Mouse (Mus musculus) midbrain, postnatal 0 days (tissue): ENCODE data around the gene Rps6ka2. TPM values are rescaled to one million over a fixed set of nuclear protein-coding genes. Genes with fewer than 3 reads are reported as not detected.

Experiments used
- ATAC-seq: fragments of 200-750 bp; cut with Nextera tagmentation; 2 replicates; pipeline ENCODE4 v1.8.0; 2017; ENCODE audit warnings: moderate number of reproducible peaks, mild to moderate bottlenecking, moderate TSS enrichment, moderate library complexity; ENCODE audit not compliant: low FRiP score
- DNase-seq: peaks from one replicate; pipeline ENCODE4 v3.0.0-alpha.2; 2015; ENCODE audit warnings: low spot score
- H3K27ac ChIP-seq: fragments of 300-500 bp; sonication (generic); 2 replicates; pipeline ENCODE4 v1.5.1; 2014; ENCODE audit warnings: low read depth, mild to moderate bottlenecking, low read length, mixed read lengths
- H3K27me3 ChIP-seq: fragments of 300-500 bp; sonication (generic); 2 replicates; pipeline ENCODE4 v1.6.1; 2014; ENCODE audit warnings: low read length, control low read depth, mixed read lengths; ENCODE audit not compliant: insufficient read depth
- H3K36me3 ChIP-seq: fragments of 300-500 bp; sonication (generic); 2 replicates; pipeline ENCODE4 v1.6.1; 2014; ENCODE audit warnings: low read length, control low read depth, mixed read lengths; ENCODE audit not compliant: insufficient read depth
- H3K4me1 ChIP-seq: fragments of 300-500 bp; sonication (generic); 2 replicates; pipeline ENCODE4 v1.6.1; 2014; ENCODE audit warnings: mild to moderate bottlenecking, control low read depth, antibody characterized with exemption, low read length, mixed read lengths; ENCODE audit not compliant: insufficient read depth
- H3K4me2 ChIP-seq: fragments of 300-500 bp; sonication (generic); 2 replicates; pipeline ENCODE4 v1.6.1; 2014; ENCODE audit warnings: low read depth, mild to moderate bottlenecking, low read length, mixed read lengths; ENCODE audit not compliant: poor library complexity, severe bottlenecking
- H3K4me3 ChIP-seq: fragments of 300-500 bp; sonication (generic); 2 replicates; pipeline ENCODE4 v1.5.1; 2014; ENCODE audit warnings: low read depth, mild to moderate bottlenecking, low read length, moderate library complexity
- H3K9ac ChIP-seq: fragments of 300-500 bp; sonication (generic); replicated peaks from 2 replicates; pipeline ENCODE4 v1.6.1; 2014; ENCODE audit warnings: mild to moderate bottlenecking, low read length, moderate library complexity, mixed read lengths; ENCODE audit not compliant: poor library complexity, severe bottlenecking
- H3K9me3 ChIP-seq: fragments of 300-500 bp; sonication (generic); 2 replicates; pipeline ENCODE4 v1.6.1; 2016; ENCODE audit warnings: low read length, control low read depth
- CTCF ChIP-seq: IDR thresholded peaks from 2 replicates; pipeline ENCODE4 v1.5.1; 2016; ENCODE audit warnings: antibody characterized with exemption, mild to moderate bottlenecking
- WGBS: fragments of 180-500 bp; shearing (Covaris S2); extraction: QIAGEN DNeasy Blood & Tissue Kit; methylation state at CpG from one replicate; pipeline ENCODE4 v1.1.7; 2014; 5-methylcytosine and 5-hydroxymethylcytosine counted together
- polyA plus RNA-seq: library from polyadenylated mRNA; unstranded; fragments of >200 nt; fragmentation: Nextera tagmentation; extraction: Ambion mirVana; gene quantifications from 2 replicates; pipeline ENCODE4 v1.2.1, GENCODE M21; 2015
- total RNA-seq: library from RNA; depleted of rRNA; stranded (reverse); fragments of >200 nt; gene quantifications from 2 replicates; pipeline ENCODE4 v1.2.3, GENCODE M21; 2014

The Rps6ka2 gene
- total and polyA plus RNA-seq, 2 experiments from 2014 or later, result 16.8 to 34.2 TPM

DNA sequence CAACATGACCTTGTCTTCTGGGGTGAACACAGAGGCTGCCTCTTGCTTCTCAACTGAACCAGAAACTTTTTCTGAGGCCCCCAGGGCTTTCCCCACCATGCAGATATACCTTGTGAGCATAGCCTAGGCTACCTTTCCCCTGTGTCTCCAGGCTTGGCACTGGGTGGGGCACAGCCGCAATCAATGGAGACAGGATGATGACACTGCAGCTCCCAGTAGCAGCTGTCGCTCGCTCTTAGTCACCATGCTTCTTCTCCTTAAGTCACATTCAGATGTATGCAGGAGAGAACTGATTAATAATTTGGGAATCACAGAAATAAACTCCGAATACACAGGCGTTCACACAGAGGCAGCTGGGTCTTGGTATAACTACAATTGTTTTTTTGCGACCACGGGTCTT is 4.4 kb upstream of the Rps6ka2 start:
- DNase-seq (no peak), ATAC-seq (no peak)
- peaks cover 10% of the 10 kb centered on the region; the same call in 1 of the 2 replicates for H3K4me1 ChIP-seq
- no peak overlapping the region for H3K27ac ChIP-seq
- no peak for TF ChIP-seq CTCF
- H3K27me3 ChIP-seq, result no peaks in the 10 kb centered on the region
- H3K4me2 ChIP-seq, result no peak overlapping the region
- H3K4me3 ChIP-seq, result no peak overlapping the region
- no peaks in the 10 kb centered on the region for H3K9me3 ChIP-seq
- 96% methylated on average over 7 of the region's 7 CpGs for WGBS
- no peak overlapping the region for H3K9ac ChIP-seq
- no peaks in the 10 kb centered on the region for H3K36me3 ChIP-seq

DNA sequence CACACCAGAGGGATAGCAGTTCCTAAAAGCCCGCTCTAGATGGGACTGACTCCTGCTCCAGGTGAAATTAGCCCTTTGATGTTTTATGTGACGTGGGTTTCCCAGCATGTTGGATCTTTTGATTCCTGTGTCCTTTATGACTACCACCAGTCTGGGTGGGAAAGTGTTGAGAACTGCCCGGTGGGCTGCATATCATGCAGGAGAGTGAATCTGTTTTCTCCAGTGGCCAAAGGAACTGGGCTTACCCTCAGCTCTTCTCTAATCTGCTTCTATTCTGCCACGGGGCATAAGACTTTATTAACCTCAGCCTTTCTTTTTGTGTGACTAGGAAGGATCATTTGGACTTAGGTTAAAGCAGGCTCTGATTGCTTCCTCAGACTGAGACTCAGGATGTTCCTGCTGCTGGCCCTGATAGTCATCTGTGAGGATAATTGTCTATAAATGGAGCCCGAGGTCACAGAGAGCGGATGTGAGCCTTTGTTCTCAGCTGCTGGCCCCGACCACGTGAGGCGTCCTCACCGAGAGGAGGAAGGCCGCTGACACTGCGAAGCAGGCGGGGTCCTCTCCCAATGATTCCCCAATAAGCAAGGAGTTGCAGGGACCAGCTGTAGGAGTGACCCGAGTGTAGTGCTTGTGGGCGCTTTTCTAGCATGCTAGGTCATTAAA is 821 bp upstream of the Rps6ka2 start:
- Histone ChIP-seq H3K27ac (peak overlapping the region; percentile 71), H3K9ac (peak overlapping the region; percentile 24; the same call in 1 of the 2 replicates), H3K27me3 (no peaks in the 10 kb centered on the region), H3K4me3 (peak overlapping the region; percentile 58), H3K4me2 (peak overlapping the region; percentile 70), H3K9me3 (no peaks in the 10 kb centered on the region), H3K36me3 (no peaks in the 10 kb centered on the region), H3K4me1 (peaks cover 15% of the 10 kb centered on the region)
- TF ChIP-seq CTCF, result no peak
- DNase-seq (peak; percentile 69), ATAC-seq (peak; percentile 67)
- 7% methylated on average over 15 of the region's 15 CpGs for WGBS

DNA sequence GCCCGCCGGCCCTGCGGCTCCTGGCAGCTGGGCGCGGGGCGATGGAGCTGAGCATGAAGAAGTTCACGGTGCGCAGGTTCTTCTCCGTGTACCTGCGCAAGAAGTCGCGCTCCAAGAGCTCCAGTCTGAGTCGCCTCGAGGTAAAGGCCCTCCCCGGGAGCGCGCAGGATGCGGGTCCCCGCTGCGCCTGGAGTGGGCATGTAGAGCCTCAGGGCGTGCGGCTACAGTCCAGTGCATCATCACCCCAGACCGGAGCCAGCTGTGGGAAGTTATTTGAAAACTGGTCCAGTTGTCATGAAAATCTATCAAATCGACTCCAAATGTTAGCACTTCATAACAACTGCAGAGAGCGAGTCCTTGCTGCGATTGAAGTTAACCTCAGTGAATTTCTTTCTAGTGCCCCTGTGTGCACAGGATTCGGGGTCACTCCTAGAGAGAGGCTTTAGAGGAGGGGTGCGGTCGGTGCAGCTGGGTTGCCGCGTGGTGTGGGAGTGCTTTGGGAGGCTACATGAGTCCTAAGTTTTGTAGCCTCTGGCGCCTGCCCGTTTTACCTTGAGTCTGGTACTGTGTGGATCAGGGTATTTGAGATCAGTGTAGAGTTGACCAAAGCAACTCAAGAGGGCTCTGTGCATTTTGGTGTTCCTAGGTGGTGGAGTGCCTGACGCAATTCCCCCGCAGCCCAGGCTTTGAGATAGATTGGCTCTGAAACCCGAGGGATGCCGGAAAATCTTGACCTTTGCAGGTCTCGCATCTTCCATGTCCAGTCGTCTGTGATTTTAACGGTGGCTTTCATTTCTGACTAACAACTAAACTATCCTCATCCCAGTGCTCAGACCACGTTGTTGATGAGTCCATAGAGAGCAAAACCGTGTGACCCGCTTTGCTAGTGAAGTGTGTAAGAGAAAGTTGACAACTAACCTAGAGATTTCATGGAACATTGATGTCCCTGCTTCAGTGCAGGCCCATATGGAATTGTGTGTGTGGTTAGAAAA is 685 bp downstream of the Rps6ka2 start:
- Histone ChIP-seq H3K27ac (peak overlapping the region; percentile 75), H3K4me1 (peaks cover 15% of the 10 kb centered on the region), H3K4me2 (peak overlapping the region; percentile 70), H3K36me3 (no peaks in the 10 kb centered on the region), H3K9me3 (no peaks in the 10 kb centered on the region), H3K27me3 (no peaks in the 10 kb centered on the region), H3K9ac (peak overlapping the region; percentile 63), H3K4me3 (peak overlapping the region; percentile 58)
- DNase-seq, result no peak
- whole genome bisulfite sequencing, result 2% methylated on average over 43 of the region's 43 CpGs
- TF ChIP-seq CTCF, result no peak
- peak; percentile 38 for ATAC-seq

DNA sequence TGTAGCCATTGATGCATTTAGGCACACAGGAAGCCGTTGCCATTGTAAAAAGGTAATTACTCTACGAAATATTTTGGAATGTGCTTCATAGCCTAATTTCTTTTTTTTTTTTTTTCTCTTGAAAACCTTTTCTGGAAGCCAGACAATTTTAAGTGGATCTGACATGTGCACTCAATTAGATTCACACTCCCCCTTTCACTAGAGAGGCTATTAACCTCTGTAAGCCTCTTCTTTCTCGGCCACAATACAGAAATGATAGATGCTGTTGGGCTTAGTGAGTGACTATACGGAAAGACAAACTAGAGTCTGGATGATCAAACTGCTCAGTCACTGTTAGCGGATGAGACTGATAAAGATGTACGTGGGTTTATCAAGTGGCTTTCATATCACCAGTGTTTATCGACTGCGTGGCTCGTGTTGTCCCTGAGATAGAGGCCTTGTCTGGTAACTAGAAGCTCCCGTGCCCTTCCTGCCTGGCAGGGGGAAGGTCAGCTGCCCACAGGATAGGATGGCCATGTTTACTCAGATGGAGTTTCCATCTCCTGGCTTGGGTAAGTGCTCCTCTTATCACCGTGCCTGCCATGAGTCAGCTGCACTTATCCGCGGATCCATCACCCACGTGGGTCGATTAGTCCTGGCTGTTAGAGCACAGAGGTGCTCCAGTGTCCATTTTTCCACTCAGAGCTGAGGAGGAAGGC is 3.6 kb downstream of the Rps6ka2 start:
- no peak for ATAC-seq
- Histone ChIP-seq H3K4me3 (no peak overlapping the region), H3K4me2 (no peak overlapping the region), H3K36me3 (no peaks in the 10 kb centered on the region), H3K27ac (no peak overlapping the region), H3K9me3 (no peaks in the 10 kb centered on the region), H3K27me3 (no peaks in the 10 kb centered on the region), H3K4me1 (peaks cover 18% of the 10 kb centered on the region), H3K9ac (no peak overlapping the region)
- TF ChIP-seq CTCF, result no peak
- DNase-seq, result no peak
- 73% methylated on average over 15 of the region's 15 CpGs for WGBS

DNA sequence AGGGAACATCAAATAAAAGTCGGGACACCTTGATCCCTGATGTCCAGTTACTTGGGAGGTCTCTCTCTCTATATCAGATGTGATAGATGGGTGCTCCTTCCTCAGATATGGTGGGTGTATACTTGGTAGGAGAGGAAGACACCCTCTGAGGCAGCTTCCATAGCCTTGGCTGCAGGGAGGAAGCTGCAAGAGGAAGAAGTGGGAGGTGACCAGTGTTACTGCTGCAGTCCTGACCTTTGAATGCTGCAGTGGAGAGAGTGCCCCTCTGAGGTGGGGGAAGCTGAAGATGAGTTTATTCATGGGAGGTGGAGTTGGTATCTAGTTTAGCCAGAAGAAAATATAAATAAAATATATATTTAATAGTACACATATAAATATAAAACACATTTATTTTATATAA is 5.4 kb downstream of the Rps6ka2 start:
- Histone ChIP-seq H3K4me2 (no peak overlapping the region), H3K4me1 (peaks cover 9% of the 10 kb centered on the region), H3K27me3 (no peaks in the 10 kb centered on the region), H3K4me3 (no peak overlapping the region), H3K36me3 (no peaks in the 10 kb centered on the region), H3K27ac (no peak overlapping the region), H3K9me3 (no peaks in the 10 kb centered on the region), H3K9ac (no peak overlapping the region)
- 94% methylated on average over 1 of the region's 1 CpGs for WGBS
- no peak for TF ChIP-seq CTCF
- ATAC-seq (no peak), DNase-seq (no peak)
